Mouse (Mus musculus) left cerebral cortex, adult 18-20 months (tissue): ENCODE measurements at regions not wholly inside any gene's neighbourhood (a gene's known extent, or its start where the extent isn't known, plus 50 kb on each side); places are given as distances from the start of the nearest gene placed in this dataset.
"Not testable (repeated sequence)": the region's sequence is repeated elsewhere in the genome, so short reads cannot be mapped to it uniquely, and the experiment has no call there.

ENCODE experiments used
- DNase-seq, 2 experiments: peaks; one replicate each; pipeline ENCODE4 v3.0.0; 2021 to 2022; ENCODE audit warnings: low spot score in 2 of 2, mixed read lengths in 1 of 2

- DNase-seq = no peak
These were observed 956.9 kb downstream of the Defb40 start for GRCm38 (mm10) chr8:18021196-18021595.

- no peak for DNase-seq
These were observed 970.5 kb downstream of the Defb40 start for GRCm38 (mm10) chr8:18007567-18007966.

- no peak for DNase-seq
These were observed 972.4 kb downstream of the Defb40 start for GRCm38 (mm10) chr8:18005660-18006059.

GRCm38 (mm10) chr8:18000750-18001149 lies 977.3 kb downstream of the Defb40 start:
- DNase-seq = no peak

- DNase-seq = no peak
These were observed 993.3 kb downstream of the Defb40 start for GRCm38 (mm10) chr8:17984779-17985178.

- no peak for DNase-seq
These were observed 1029.2 kb downstream of the Defb40 start for GRCm38 (mm10) chr8:17948848-17949247.

- DNase-seq = no peak
These were observed 1029.8 kb downstream of the Defb40 start for GRCm38 (mm10) chr8:17948053-17948834.

- DNase-seq = no peak
These were observed 1043.4 kb downstream of the Defb40 start for GRCm38 (mm10) chr8:17934696-17935095.

- no peak for DNase-seq
These were observed 1068.7 kb downstream of the Defb40 start for GRCm38 (mm10) chr8:17909316-17909715.

GRCm38 (mm10) chr8:17888598-17888997 lies 1089.5 kb downstream of the Defb40 start:
- not testable (repeated sequence) for DNase-seq

GRCm38 (mm10) chr8:17863388-17863787 lies 1114.7 kb downstream of the Defb40 start:
- no peak for DNase-seq
